Mouse (Mus musculus) stomach, postnatal 0 days (tissue): Measurements from ENCODE around the gene Myt1l.

Experiments used
- CTCF ChIP-seq: IDR thresholded peaks from 2 replicates; pipeline ENCODE4 v1.5.1; 2016; ENCODE audit warnings: antibody characterized with exemption, low read depth, mild to moderate bottlenecking, moderate library complexity
- EP300 ChIP-seq: optimal IDR thresholded peaks from 2 replicates; pipeline ENCODE3; 2016; ENCODE audit warnings: antibody characterized with exemption

GRCm38 (mm10) chr12:29816130-29816529 lies 287.9 kb downstream of the Myt1l start:
- TF ChIP-seq EP300 (no peak), CTCF (no peak)
